Mouse (Mus musculus): Measurements from ENCODE around the gene Gm10722.
"Not testable (repeated sequence)": the region's sequence is repeated elsewhere in the genome, so short reads cannot be mapped to it uniquely, and the experiment has no call there.

DNA sequence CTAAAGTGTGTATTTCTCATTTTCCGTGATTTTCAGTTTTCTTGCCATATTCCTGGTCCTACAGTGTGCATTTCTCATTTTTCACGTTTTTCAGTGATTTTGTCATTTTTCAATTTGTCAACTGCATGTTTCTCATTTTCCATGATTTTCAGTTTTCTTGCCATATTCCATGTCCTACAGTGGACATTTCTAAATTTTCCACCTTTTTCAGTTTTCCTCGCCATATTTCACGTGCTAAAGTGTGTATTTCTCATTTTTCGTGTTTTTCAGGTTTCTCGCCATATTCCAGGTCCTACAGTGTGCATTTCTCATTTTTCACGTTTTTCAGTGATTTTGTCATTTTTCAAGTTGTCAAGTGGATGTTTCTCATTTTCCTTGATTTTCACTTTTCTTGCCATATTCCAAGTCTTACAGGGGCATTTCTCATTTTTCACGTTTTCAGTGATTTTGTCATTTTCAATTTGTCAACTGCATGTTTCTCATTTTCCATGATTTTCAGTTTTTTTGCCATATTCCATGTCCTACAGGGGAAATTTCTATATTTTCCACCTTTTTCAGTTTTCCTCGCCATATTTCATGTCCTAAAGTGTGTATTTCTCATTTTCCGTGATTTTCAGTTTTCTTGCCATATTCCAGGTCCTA, 30.1 kb downstream of the Gm10722 start:
- not testable (repeated sequence) for TF ChIP-seq POLR2A (IDR thresholded peaks at IDR 0.05; ENCODE audit: low read depth, low read length); CTCF (IDR thresholded peaks at IDR 0.05; ENCODE audit: extremely low read depth, insufficient read depth, insufficient read length, insufficient replicate concordance)
